Mouse (Mus musculus): Measurements from ENCODE around the gene Kcnk16.

The Kcnk16 gene

GRCm38 (mm10) chr14:20230063-20230491 is 38.9 kb downstream of the Kcnk16 start:
- no peak for DNase-seq

GRCm38 (mm10) chr14:20229437-20229836 is 39.6 kb downstream of the Kcnk16 start:
- DNase-seq, result no peak

- no peak for DNase-seq
These were observed 40.7 kb downstream of the Kcnk16 start for GRCm38 (mm10) chr14:20228336-20228735.

- no peak for DNase-seq
These were observed 42.0 kb downstream of the Kcnk16 start for GRCm38 (mm10) chr14:20226982-20227381.

- no peak for DNase-seq
These were observed 42.5 kb downstream of the Kcnk16 start for GRCm38 (mm10) chr14:20226488-20226887.

GRCm38 (mm10) chr14:20225525-20225924 is 43.5 kb downstream of the Kcnk16 start:
- DNase-seq, result no peak

- no peak for DNase-seq
These were observed 44.3 kb downstream of the Kcnk16 start for GRCm38 (mm10) chr14:20224576-20225218.

GRCm38 (mm10) chr14:20224163-20224562 is 44.8 kb downstream of the Kcnk16 start:
- peak; percentile 21 to 42 for DNase-seq

GRCm38 (mm10) chr14:20223253-20223652 is 45.7 kb downstream of the Kcnk16 start:
- DNase-seq, result no peak

- DNase-seq, result no peak
These were observed 47.9 kb downstream of the Kcnk16 start for GRCm38 (mm10) chr14:20221083-20221482.

- DNase-seq, result no peak
These were observed 49.1 kb downstream of the Kcnk16 start for GRCm38 (mm10) chr14:20219849-20220248.

GRCm38 (mm10) chr14:20217299-20217864 is 51.6 kb downstream of the Kcnk16 start:
- no peak for DNase-seq

- no peak for DNase-seq
These were observed 52.3 kb downstream of the Kcnk16 start for GRCm38 (mm10) chr14:20216561-20217298.

GRCm38 (mm10) chr14:20215826-20216225 is 53.2 kb downstream of the Kcnk16 start:
- no peak for DNase-seq

GRCm38 (mm10) chr14:20214125-20214524 is 54.9 kb downstream of the Kcnk16 start:
- no peak for DNase-seq

GRCm38 (mm10) chr14:20211754-20212601 is 57.0 kb downstream of the Kcnk16 start:
- DNase-seq, result no peak
